Mouse (Mus musculus) heart, embryonic 14.5 days (tissue): ENCODE results near the gene Ttll8. TPM values are rescaled to one million over a fixed set of nuclear protein-coding genes. Genes with fewer than 3 reads are reported as not detected.

Source experiments
- ATAC-seq: fragments of 200-750 bp; cut with Nextera tagmentation; 2 replicates; pipeline ENCODE4 v1.8.0; 2017; ENCODE audit warnings: low read depth, moderate TSS enrichment; ENCODE audit not compliant: insufficient number of reproducible peaks, insufficient read depth, low FRiP score
- H3K27ac ChIP-seq, 2 experiments: fragments of 200-500 bp in 1 of 2; fragments of 300-500 bp in 1 of 2; sonication (generic) in 1 of 2; replicated peaks in 1 of 2; 2 replicates each; pipeline ENCODE4 v1.5.1; 2012 to 2014; ENCODE audit warnings: low read depth in 2 of 2, low read length in 2 of 2, control low read depth in 1 of 2, mild to moderate bottlenecking in 1 of 2, mixed read lengths in 1 of 2; ENCODE audit not compliant: control insufficient read depth in 1 of 2, insufficient read depth in 1 of 2
- H3K27me3 ChIP-seq: fragments of 300-500 bp; sonication (generic); 2 replicates; pipeline ENCODE4 v1.6.1; 2014; ENCODE audit warnings: mild to moderate bottlenecking, low read length, control low read depth; ENCODE audit not compliant: control insufficient read depth, insufficient read depth
- H3K36me3 ChIP-seq: fragments of 300-500 bp; sonication (generic); 2 replicates; pipeline ENCODE4 v1.6.1; 2014; ENCODE audit warnings: mild to moderate bottlenecking, control low read depth, low read length, mixed read lengths; ENCODE audit not compliant: control insufficient read depth, insufficient read depth
- H3K4me1 ChIP-seq, 2 experiments: fragments of 200-500 bp in 1 of 2; fragments of 300-500 bp in 1 of 2; sonication (generic) in 1 of 2; 2 replicates each; pipeline ENCODE4 v1.6.1; 2012 to 2014; ENCODE audit warnings: low read length in 2 of 2, control low read depth in 1 of 2, mixed read lengths in 1 of 2; ENCODE audit not compliant: control insufficient read depth in 2 of 2, insufficient read depth in 2 of 2
- H3K4me2 ChIP-seq: fragments of 300-500 bp; sonication (generic); 2 replicates; pipeline ENCODE4 v1.6.1; 2014; ENCODE audit warnings: mild to moderate bottlenecking, low read length
- H3K4me3 ChIP-seq, 2 experiments: fragments of 200-500 bp in 1 of 2; fragments of 300-500 bp in 1 of 2; sonication (generic) in 1 of 2; 2 replicates each; pipeline ENCODE4 v1.5.1; 2012 to 2014; ENCODE audit warnings: low read length in 2 of 2, mild to moderate bottlenecking in 2 of 2, control low read depth in 1 of 2, low read depth in 1 of 2, moderate library complexity in 1 of 2; ENCODE audit not compliant: control insufficient read depth in 1 of 2, insufficient read depth in 1 of 2
- H3K9ac ChIP-seq: fragments of 300-500 bp; sonication (generic); 2 replicates; pipeline ENCODE4 v1.6.1; 2014; ENCODE audit warnings: mild to moderate bottlenecking, low read length
- H3K9me3 ChIP-seq: fragments of 300-500 bp; sonication (generic); 2 replicates; pipeline ENCODE4 v1.6.1; 2016; ENCODE audit warnings: low read length, control low read depth; ENCODE audit not compliant: control insufficient read depth
- WGBS: fragments of 180-500 bp; shearing (Covaris S2); extraction: QIAGEN DNeasy Blood & Tissue Kit; methylation state at CpG from one replicate; pipeline ENCODE4 v1.1.7; 2014; 5-methylcytosine and 5-hydroxymethylcytosine counted together
- polyA plus RNA-seq: library from polyadenylated mRNA; unstranded; fragments of >200 nt; fragmentation: Nextera tagmentation; extraction: Ambion mirVana; gene quantifications from 2 replicates; pipeline ENCODE4 v1.2.1, GENCODE M21; 2014

The Ttll8 gene
- polyA plus RNA-seq, 1 experiment from 2014 or later: not detected

GRCm38 (mm10) chr15:88882851-88883250 is 71.4 kb downstream of the Ttll8 start:
- Histone ChIP-seq H3K4me1 (no peaks in the 10 kb centered on the region), H3K9ac (no peak overlapping the region), H3K4me3 (no peak overlapping the region), H3K27me3 (no peaks in the 10 kb centered on the region), H3K9me3 (no peaks in the 10 kb centered on the region), H3K4me2 (no peak overlapping the region), H3K36me3 (no peaks in the 10 kb centered on the region), H3K27ac (no peak overlapping the region)
- WGBS: 68% methylated on average over 4 of the region's 4 CpGs
- ATAC-seq: no peak

- Histone ChIP-seq H3K36me3 (no peaks in the 10 kb centered on the region), H3K9ac (no peak overlapping the region), H3K4me3 (no peak overlapping the region), H3K27me3 (no peaks in the 10 kb centered on the region), H3K27ac (no peak overlapping the region), H3K4me1 (no peaks in the 10 kb centered on the region), H3K9me3 (no peaks in the 10 kb centered on the region), H3K4me2 (no peak overlapping the region)
- WGBS: 65% methylated on average over 22 of the region's 22 CpGs
- no peak for ATAC-seq
Measured at GRCm38 (mm10) chr15:88881253-88882044, 72.8 kb downstream of the Ttll8 start.

GRCm38 (mm10) chr15:88877021-88877400 is 77.2 kb downstream of the Ttll8 start:
- H3K4me3 ChIP-seq: no peak overlapping the region
- ATAC-seq: no peak
- H3K27ac ChIP-seq: no peak overlapping the region
- peaks cover 7 to 10% of the 10 kb centered on the region in 2 experiments for H3K4me1 ChIP-seq
- H3K9me3 ChIP-seq: no peaks in the 10 kb centered on the region
- 77% methylated on average over 10 of the region's 10 CpGs for WGBS
- H3K9ac ChIP-seq: no peak overlapping the region
- no peak overlapping the region for H3K4me2 ChIP-seq
- no peaks in the 10 kb centered on the region for H3K36me3 ChIP-seq
- no peaks in the 10 kb centered on the region for H3K27me3 ChIP-seq

- Histone ChIP-seq H3K4me3 (no peak overlapping the region), H3K4me2 (peak overlapping the region; percentile 45), H3K9me3 (no peaks in the 10 kb centered on the region), H3K36me3 (no peaks in the 10 kb centered on the region), H3K27me3 (no peaks in the 10 kb centered on the region), H3K9ac (no peak overlapping the region), H3K27ac (no peak overlapping the region), H3K4me1 (peaks cover 7 to 10% of the 10 kb centered on the region in 2 experiments)
- WGBS: 11% methylated on average over 28 of the region's 28 CpGs
- ATAC-seq: 0 out of 2 replicates have a peak, but pooled peaks have one; percentile 34
Measured at GRCm38 (mm10) chr15:88876155-88877020, 77.8 kb downstream of the Ttll8 start.

- Histone ChIP-seq H3K4me1 (peaks cover 7 to 10% of the 10 kb centered on the region in 2 experiments), H3K27ac (no peak overlapping the region), H3K36me3 (no peaks in the 10 kb centered on the region), H3K9me3 (no peaks in the 10 kb centered on the region), H3K4me3 (no peak overlapping the region), H3K4me2 (no peak overlapping the region), H3K9ac (no peak overlapping the region), H3K27me3 (no peaks in the 10 kb centered on the region)
- 34% methylated on average over 10 of the region's 10 CpGs for WGBS
- peak; percentile 55; the same call in 1 of the 2 replicates for ATAC-seq
Measured at GRCm38 (mm10) chr15:88875625-88876081, 78.6 kb downstream of the Ttll8 start.

- H3K9me3 ChIP-seq: no peaks in the 10 kb centered on the region
Measured at GRCm38 (mm10) chr15:88874477-88874876, 79.7 kb downstream of the Ttll8 start.

GRCm38 (mm10) chr15:88874061-88874460 is 80.2 kb downstream of the Ttll8 start:
- Histone ChIP-seq H3K9ac (no peak overlapping the region), H3K27ac (no peak overlapping the region), H3K4me1 (peaks cover 7 to 10% of the 10 kb centered on the region in 2 experiments), H3K36me3 (no peaks in the 10 kb centered on the region), H3K4me2 (no peak overlapping the region), H3K4me3 (no peak overlapping the region), H3K27me3 (no peaks in the 10 kb centered on the region), H3K9me3 (no peaks in the 10 kb centered on the region)
- WGBS: 92% methylated on average over 3 of the region's 3 CpGs
- ATAC-seq: no peak

More at GRCm38 (mm10) chr15:88874477-88874876, 79.7 kb downstream of the Ttll8 start:
- Histone ChIP-seq H3K27me3 (no peaks in the 10 kb centered on the region), H3K36me3 (no peaks in the 10 kb centered on the region), H3K4me2 (no peak overlapping the region), H3K4me3 (no peak overlapping the region), H3K27ac (no peak overlapping the region), H3K9ac (no peak overlapping the region), H3K4me1 (peaks cover 7 to 10% of the 10 kb centered on the region in 2 experiments)
- ATAC-seq: no peak
- 76% methylated on average over 6 of the region's 6 CpGs for WGBS
